Mouse (Mus musculus) kidney, embryonic 15.5 days (tissue): Measurements from ENCODE around the gene Ren1. TPM values are rescaled to one million over a fixed set of nuclear protein-coding genes. Genes with fewer than 3 reads are reported as not detected.
A peak's percentile ranks its signal among the peaks of the same experiment; 100 is the strongest.

Source experiments
- ATAC-seq: fragments of 200-750 bp; cut with Nextera tagmentation; replicated peaks from 2 replicates; pipeline ENCODE4 v1.8.0; 2017; ENCODE audit warnings: moderate TSS enrichment; ENCODE audit not compliant: low FRiP score
- H3K27ac ChIP-seq: fragments of 300-500 bp; sonication (generic); 2 replicates; pipeline ENCODE4 v1.5.1; 2015; ENCODE audit warnings: mild to moderate bottlenecking, inconsistent platforms
- H3K27me3 ChIP-seq: fragments of 300-500 bp; sonication (generic); 2 replicates; pipeline ENCODE4 v1.6.1; 2015; ENCODE audit warnings: inconsistent platforms
- H3K36me3 ChIP-seq: fragments of 300-500 bp; sonication (generic); 2 replicates; pipeline ENCODE4 v1.6.1; 2015; ENCODE audit warnings: inconsistent platforms
- H3K4me1 ChIP-seq: fragments of 300-500 bp; sonication (generic); 2 replicates; pipeline ENCODE4 v1.6.1; 2015; ENCODE audit warnings: inconsistent platforms
- H3K4me2 ChIP-seq: fragments of 300-500 bp; sonication (generic); 2 replicates; pipeline ENCODE4 v1.6.1; 2015; ENCODE audit warnings: moderate library complexity, mild to moderate bottlenecking, inconsistent platforms
- H3K4me3 ChIP-seq: fragments of 300-500 bp; sonication (generic); replicated peaks from 2 replicates; pipeline ENCODE4 v1.5.1; 2015; ENCODE audit warnings: mild to moderate bottlenecking, inconsistent platforms
- H3K9ac ChIP-seq: fragments of 300-500 bp; sonication (generic); 2 replicates; pipeline ENCODE4 v1.6.1; 2015; ENCODE audit warnings: mild to moderate bottlenecking, inconsistent platforms
- H3K9me3 ChIP-seq: fragments of 300-500 bp; sonication (generic); replicated peaks from 2 replicates; pipeline ENCODE4 v1.6.1; 2016; ENCODE audit warnings: inconsistent platforms
- WGBS: fragments of 180-500 bp; shearing (Covaris S2); methylation state at CpG from one replicate; pipeline ENCODE4 v1.1.7; 2015; ENCODE audit warnings: mixed read lengths; 5-methylcytosine and 5-hydroxymethylcytosine counted together
- polyA plus RNA-seq: library from polyadenylated mRNA; unstranded; fragments of >200 nt; fragmentation: Nextera tagmentation; extraction: Ambion mirVana; gene quantifications from 2 replicates; pipeline ENCODE4 v1.2.1, GENCODE M21; 2015

Gene Ren1
- polyA plus RNA-seq = 251 and 332 TPM in 2 replicates

DNA sequence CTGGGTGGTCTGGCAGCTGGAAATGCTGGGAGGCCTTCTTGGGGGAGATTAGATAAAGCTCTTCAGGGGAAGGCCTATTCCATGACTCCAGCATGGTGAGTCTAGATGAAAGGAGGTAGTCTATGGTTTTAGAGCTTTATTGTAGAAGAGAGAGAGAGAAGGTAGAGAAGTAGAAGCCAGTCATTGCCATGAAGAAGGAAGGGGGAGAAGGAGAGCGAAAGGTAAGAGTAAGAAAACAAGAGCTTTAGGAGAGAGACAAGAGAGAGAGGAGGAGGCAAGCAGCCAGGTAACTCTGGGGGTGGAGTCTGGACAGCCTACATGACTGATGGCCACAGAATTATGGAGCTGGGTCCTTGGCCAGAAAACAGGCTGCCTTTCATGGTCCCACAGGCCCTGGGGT is at the start of gene Ren1:
Ren1 (plus strand) TSS at position 301 of the 400 bp plus-strand sequence.
- WGBS = 80% methylated on average over 1 of the region's 1 CpGs

GRCm38 (mm10) chr1:133302540-133302939 is 47.8 kb upstream of the Ren1 start:
- no peak overlapping the region for H3K9ac ChIP-seq
- H3K9me3 ChIP-seq = no peaks in the 10 kb centered on the region
- peaks cover 23% of the 10 kb centered on the region for H3K4me1 ChIP-seq
- WGBS = 31% methylated on average over 3 of the region's 3 CpGs
- H3K4me2 ChIP-seq = no peak overlapping the region
- no peaks in the 10 kb centered on the region for H3K36me3 ChIP-seq
- no peak for ATAC-seq
- 0 out of 2 replicates have a peak overlapping the region, but pooled peaks have one; percentile 41 for H3K27ac ChIP-seq
- no peak overlapping the region for H3K4me3 ChIP-seq
- peaks cover 35% of the 10 kb centered on the region for H3K27me3 ChIP-seq

More for the DNA sequence above, at the start of gene Ren1:
- Histone ChIP-seq H3K4me3 (no peak within 1 kb of the TSS), H3K4me2 (no peak within 1 kb of the TSS), H3K4me1 (peaks cover 13% of the 10 kb centered on the region), H3K9ac (no peak within 1 kb of the TSS), H3K36me3 (no peaks in the 10 kb centered on the region), H3K9me3 (no peaks in the 10 kb centered on the region), H3K27ac (no peak within 1 kb of the TSS), H3K27me3 (peaks cover 8% of the 10 kb centered on the region; the same call in 1 of the 2 replicates)
- no peak for ATAC-seq

DNA sequence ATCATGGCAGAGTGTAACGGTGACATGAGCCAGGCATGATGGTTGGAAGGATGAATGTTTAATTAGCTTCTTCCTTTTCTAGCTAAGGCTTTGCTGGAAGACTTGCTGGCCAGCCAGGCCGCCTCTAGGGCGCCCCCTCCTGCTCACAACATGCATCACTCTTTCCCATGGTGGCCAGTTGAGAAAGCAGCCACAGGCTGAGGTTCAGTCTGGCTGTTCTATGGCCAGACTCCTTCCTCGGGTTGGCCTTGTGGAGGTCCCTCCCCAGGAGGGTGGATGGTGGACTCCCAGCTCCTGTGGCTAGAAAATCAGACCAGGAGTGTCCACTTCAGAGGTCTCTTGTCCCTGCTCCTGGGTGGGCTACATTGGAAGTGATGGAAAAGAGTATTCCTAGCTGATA is 43.5 kb upstream of the Ren1 start:
- ATAC-seq = no peak
- 13% methylated on average over 4 of the region's 4 CpGs for WGBS
- Histone ChIP-seq H3K4me2 (no peak overlapping the region), H3K9me3 (no peaks in the 10 kb centered on the region), H3K4me1 (peaks cover 34% of the 10 kb centered on the region), H3K27me3 (no peaks in the 10 kb centered on the region), H3K4me3 (no peak overlapping the region), H3K9ac (no peak overlapping the region), H3K27ac (no peak overlapping the region), H3K36me3 (no peaks in the 10 kb centered on the region)

GRCm38 (mm10) chr1:133307318-133307717 is 43.0 kb upstream of the Ren1 start:
- Histone ChIP-seq H3K27me3 (no peaks in the 10 kb centered on the region), H3K9me3 (no peaks in the 10 kb centered on the region), H3K27ac (no peak overlapping the region), H3K4me3 (no peak overlapping the region), H3K4me2 (no peak overlapping the region), H3K4me1 (peaks cover 33% of the 10 kb centered on the region), H3K36me3 (no peaks in the 10 kb centered on the region), H3K9ac (no peak overlapping the region)
- no peak for ATAC-seq
- 21% methylated on average over 6 of the region's 6 CpGs for WGBS

- peaks cover 35% of the 10 kb centered on the region for H3K4me1 ChIP-seq
- peak within 1 kb of the TSS; percentile 83 for H3K27ac ChIP-seq
- H3K4me2 ChIP-seq = peak within 1 kb of the TSS; percentile 53
- H3K27me3 ChIP-seq = no peaks in the 10 kb centered on the region
- peak within 1 kb of the TSS; percentile 39 for H3K4me3 ChIP-seq
- WGBS = 38% methylated on average over 14 of the region's 14 CpGs
- H3K9ac ChIP-seq = no peak within 1 kb of the TSS
- H3K9me3 ChIP-seq = no peaks in the 10 kb centered on the region
- ATAC-seq = peak; percentile 75
- no peaks in the 10 kb centered on the region for H3K36me3 ChIP-seq
Observed at GRCm38 (mm10) chr1:133309652-133310267, 40.5 kb upstream of the Ren1 start, which contains the start of gene Golt1a. Gene Golt1a, plus strand, starts transcription at chr1:133309800.

DNA sequence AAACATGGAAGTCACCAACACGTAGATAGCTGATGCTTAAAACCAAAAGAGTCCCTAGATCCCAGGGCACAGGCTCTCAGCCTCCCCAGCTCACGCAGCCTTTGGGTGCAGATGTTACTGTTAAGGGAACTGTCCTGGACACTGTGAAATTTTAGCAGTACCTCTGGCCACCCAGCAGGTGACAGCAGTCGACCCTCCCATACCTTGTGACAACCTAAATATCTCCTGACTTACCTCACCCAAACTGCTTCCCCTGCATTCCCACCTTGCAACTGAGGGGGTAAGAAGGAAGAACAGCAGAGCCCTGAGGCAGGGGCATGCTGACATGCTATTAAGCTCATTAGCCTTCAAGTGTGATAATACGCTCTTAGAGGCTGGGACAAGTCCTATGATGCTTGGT is 39.1 kb upstream of the Ren1 start:
- ATAC-seq = no peak
- Histone ChIP-seq H3K36me3 (no peaks in the 10 kb centered on the region), H3K4me2 (no peak overlapping the region), H3K9ac (no peak overlapping the region), H3K27me3 (no peaks in the 10 kb centered on the region), H3K9me3 (no peaks in the 10 kb centered on the region), H3K27ac (0 out of 2 replicates have a peak overlapping the region, but pooled peaks have one; percentile 83), H3K4me3 (no peak overlapping the region), H3K4me1 (peaks cover 35% of the 10 kb centered on the region)
- 55% methylated on average over 4 of the region's 4 CpGs for WGBS

- no peak overlapping the region for H3K27ac ChIP-seq
- ATAC-seq = no peak
- 25% methylated on average over 10 of the region's 10 CpGs for WGBS
Observed at GRCm38 (mm10) chr1:133311946-133312345, 38.4 kb upstream of the Ren1 start.

DNA sequence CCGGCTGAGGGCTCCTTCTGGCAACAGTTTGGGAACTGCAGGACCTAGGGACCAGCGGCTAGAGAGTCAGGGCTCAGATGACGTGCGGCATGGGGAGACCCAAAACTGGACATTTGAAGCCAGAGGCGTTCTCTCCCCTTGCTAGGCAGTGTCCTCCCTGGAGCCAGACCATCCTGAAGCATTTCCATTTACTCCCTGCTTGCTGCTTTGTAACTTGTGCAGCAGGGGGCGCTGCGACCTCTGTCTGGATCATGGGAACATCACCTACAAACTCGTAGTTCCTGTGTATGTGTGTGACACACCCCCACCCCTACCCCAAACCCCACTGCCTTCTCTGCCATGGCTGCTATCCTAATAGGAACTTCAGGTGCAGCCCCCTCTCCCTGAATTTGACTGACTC is 35.9 kb upstream of the Ren1 start:
- peaks cover 32% of the 10 kb centered on the region for H3K4me1 ChIP-seq
- no peak overlapping the region for H3K4me3 ChIP-seq
- no peaks in the 10 kb centered on the region for H3K9me3 ChIP-seq
- ATAC-seq = no peak
- H3K4me2 ChIP-seq = no peak overlapping the region
- no peaks in the 10 kb centered on the region for H3K36me3 ChIP-seq
- 28% methylated on average over 8 of the region's 8 CpGs for WGBS
- H3K27ac ChIP-seq = no peak overlapping the region
- no peaks in the 10 kb centered on the region for H3K27me3 ChIP-seq
- H3K9ac ChIP-seq = no peak overlapping the region

More at GRCm38 (mm10) chr1:133311946-133312345, 38.4 kb upstream of the Ren1 start:
- Histone ChIP-seq H3K9ac (no peak overlapping the region), H3K4me2 (0 out of 2 replicates have a peak overlapping the region, but pooled peaks have one; percentile 19), H3K36me3 (no peaks in the 10 kb centered on the region), H3K4me3 (no peak overlapping the region), H3K27me3 (no peaks in the 10 kb centered on the region), H3K9me3 (no peaks in the 10 kb centered on the region), H3K4me1 (peaks cover 32% of the 10 kb centered on the region)

DNA sequence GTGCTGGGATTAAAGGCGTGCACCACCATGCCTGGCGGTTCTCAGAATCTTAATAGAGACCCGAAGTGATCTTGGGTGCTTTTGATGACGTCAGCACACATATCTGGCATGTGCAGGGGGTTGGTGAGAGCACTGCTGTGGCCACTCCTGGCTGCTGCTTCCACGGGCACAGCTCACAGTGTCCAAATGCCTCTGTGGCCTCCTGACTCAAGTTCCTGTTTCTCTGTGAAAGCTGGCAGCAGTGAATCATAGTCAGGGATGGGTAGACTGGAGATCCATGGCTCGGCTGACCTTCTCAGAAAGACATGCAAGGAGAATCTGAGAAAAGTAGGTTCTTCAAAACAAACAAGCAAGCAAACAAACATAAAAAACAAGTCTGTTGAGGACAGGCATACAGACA is 34.5 kb upstream of the Ren1 start:
- H3K36me3 ChIP-seq = no peaks in the 10 kb centered on the region
- H3K4me1 ChIP-seq = peaks cover 18% of the 10 kb centered on the region
- H3K27ac ChIP-seq = no peak overlapping the region
- H3K27me3 ChIP-seq = no peaks in the 10 kb centered on the region
- H3K9ac ChIP-seq = no peak overlapping the region
- H3K4me2 ChIP-seq = no peak overlapping the region
- 77% methylated on average over 6 of the region's 6 CpGs for WGBS
- ATAC-seq = no peak
- H3K4me3 ChIP-seq = no peak overlapping the region
- no peaks in the 10 kb centered on the region for H3K9me3 ChIP-seq

DNA sequence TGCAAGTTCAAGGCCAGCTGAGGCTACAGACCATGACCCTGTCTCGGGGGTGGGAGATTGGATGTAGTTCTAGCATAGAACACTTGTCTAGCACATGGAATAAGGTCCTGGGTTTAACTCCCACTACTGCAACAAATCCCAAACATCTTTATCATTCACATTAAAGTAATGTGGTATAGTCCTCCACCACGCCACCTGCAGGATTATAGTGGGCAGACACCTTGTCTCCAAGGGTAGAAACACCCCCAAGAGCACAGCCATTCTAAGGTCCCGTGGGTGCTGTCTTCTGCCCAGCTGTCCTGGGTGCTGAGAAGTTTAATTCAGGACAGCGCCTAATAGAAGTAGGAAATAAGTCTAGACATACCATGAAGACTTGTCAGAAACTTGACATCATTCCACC is 33.7 kb upstream of the Ren1 start:
- H3K9ac ChIP-seq = no peak overlapping the region
- H3K4me1 ChIP-seq = peaks cover 12% of the 10 kb centered on the region
- ATAC-seq = no peak
- WGBS = 81% methylated on average over 4 of the region's 4 CpGs
- H3K27me3 ChIP-seq = no peaks in the 10 kb centered on the region
- no peak overlapping the region for H3K4me2 ChIP-seq
- no peaks in the 10 kb centered on the region for H3K9me3 ChIP-seq
- H3K4me3 ChIP-seq = no peak overlapping the region
- no peak overlapping the region for H3K27ac ChIP-seq
- H3K36me3 ChIP-seq = no peaks in the 10 kb centered on the region

DNA sequence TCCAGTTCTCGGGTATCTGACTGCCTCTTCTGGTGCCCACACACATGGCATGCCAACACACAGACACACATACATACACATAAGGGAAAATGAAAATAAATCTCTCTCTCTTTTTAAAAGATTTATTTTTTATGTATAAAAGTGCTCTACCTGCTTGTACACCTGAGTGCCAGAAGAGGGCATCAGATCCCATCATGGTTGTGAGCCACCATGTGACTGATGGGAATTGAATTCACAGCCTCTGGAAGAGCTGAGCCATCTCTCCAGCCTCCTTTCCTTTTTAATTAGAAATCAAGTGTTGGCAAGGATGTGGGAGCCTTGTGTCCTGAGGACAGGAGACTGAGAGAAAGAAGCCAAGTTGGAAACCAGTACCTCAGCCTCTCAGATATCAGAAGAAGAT is 33.2 kb upstream of the Ren1 start:
- H3K4me3 ChIP-seq = no peak overlapping the region
- no peak for ATAC-seq
- H3K9me3 ChIP-seq = no peaks in the 10 kb centered on the region
- H3K4me1 ChIP-seq = peaks cover 7% of the 10 kb centered on the region
- H3K4me2 ChIP-seq = no peak overlapping the region
- H3K36me3 ChIP-seq = no peaks in the 10 kb centered on the region
- no peak overlapping the region for H3K27ac ChIP-seq
- WGBS = 76% methylated on average over 1 of the region's 1 CpGs
- H3K27me3 ChIP-seq = no peaks in the 10 kb centered on the region
- no peak overlapping the region for H3K9ac ChIP-seq

DNA sequence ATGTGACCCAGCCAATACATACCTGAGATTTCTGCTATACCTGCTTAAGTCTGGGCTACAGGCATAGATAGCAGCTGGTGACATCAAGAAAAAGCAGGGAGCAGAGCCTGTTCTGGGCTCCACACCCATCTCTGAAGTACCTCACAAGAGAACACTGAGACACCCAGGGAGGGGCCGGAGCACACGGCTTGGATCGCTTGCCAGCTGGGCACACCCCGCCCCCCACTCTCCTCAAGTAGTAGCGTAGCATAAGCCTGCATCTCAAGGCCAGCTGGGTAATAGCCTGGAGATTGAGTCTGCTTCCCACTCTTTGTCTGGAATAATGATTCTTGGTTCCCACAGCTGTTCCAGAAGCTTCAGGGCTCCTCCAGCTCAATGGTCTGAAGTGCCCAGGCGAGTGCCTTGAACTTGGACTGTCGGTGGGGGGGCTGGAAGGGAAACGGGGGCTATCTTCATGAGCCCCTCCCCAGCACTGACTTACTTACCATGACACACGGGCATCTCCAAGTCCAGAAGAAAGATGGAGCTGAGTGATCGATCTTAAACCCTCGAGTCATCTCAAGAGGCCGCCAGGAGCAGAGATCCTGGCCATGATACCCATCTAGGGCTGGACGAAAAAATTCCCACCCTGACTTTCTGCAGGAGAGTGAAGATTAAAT is 28.9 kb upstream of the Ren1 start, which contains the start of gene Kiss1:
Kiss1 (plus strand) TSS at position 609 of the 659 bp plus-strand sequence.
- 84% methylated on average over 13 of the region's 13 CpGs for WGBS

More for the DNA sequence above, 28.9 kb upstream of the Ren1 start, which contains the start of gene Kiss1:
- no peak within 1 kb of the TSS for H3K27ac ChIP-seq
- no peaks in the 10 kb centered on the region for H3K9me3 ChIP-seq
- peaks cover 6% of the 10 kb centered on the region; the same call in 1 of the 2 replicates for H3K4me1 ChIP-seq
- H3K36me3 ChIP-seq = no peaks in the 10 kb centered on the region
- no peaks in the 10 kb centered on the region for H3K27me3 ChIP-seq
- H3K4me3 ChIP-seq = no peak within 1 kb of the TSS
- no peak for ATAC-seq
- H3K9ac ChIP-seq = no peak within 1 kb of the TSS
- H3K4me2 ChIP-seq = no peak within 1 kb of the TSS
